Mouse (Mus musculus) cerebellum, postnatal 36 days (tissue): Measurements from ENCODE around the gene Gstm6.
A peak's percentile ranks its signal among the peaks of the same experiment; 100 is the strongest.
"Not testable (repeated sequence)": the region's sequence is repeated elsewhere in the genome, so short reads cannot be mapped to it uniquely, and the experiment has no call there.

Source experiments
- DNase-seq, 2 experiments: peaks; one replicate each; pipeline ENCODE4 v3.0.0; 2021 to 2022; ENCODE audit warnings: mixed read lengths in 2 of 2

The Gstm6 gene

GRCm38 (mm10) chr3:107940524-107940923, 3.0 kb downstream of the Gstm6 start:
- DNase-seq: no peak

- no peak for DNase-seq
Measured at GRCm38 (mm10) chr3:107939830-107940229, 3.7 kb downstream of the Gstm6 start.

GRCm38 (mm10) chr3:107939403-107939802, 4.1 kb downstream of the Gstm6 start:
- DNase-seq: peak; percentile 43 to 49

GRCm38 (mm10) chr3:107935888-107936287, 7.7 kb downstream of the Gstm6 start:
- no peak for DNase-seq

- no peak for DNase-seq
Measured at GRCm38 (mm10) chr3:107935268-107935667, 8.3 kb downstream of the Gstm6 start.

- no peak for DNase-seq
Measured at GRCm38 (mm10) chr3:107932128-107932527, 11.4 kb downstream of the Gstm6 start.

- peak; percentile 92 to 94 for DNase-seq
Measured at GRCm38 (mm10) chr3:107931670-107932069, 11.9 kb downstream of the Gstm6 start, which contains the start of gene Gstm7. TSS of gene Gstm7 (minus strand) at chr3:107931817.

- DNase-seq: no peak
Measured at GRCm38 (mm10) chr3:107931134-107931533, 12.4 kb downstream of the Gstm6 start.

- no peak for DNase-seq
Measured at GRCm38 (mm10) chr3:107929731-107930130, 13.8 kb downstream of the Gstm6 start.

- DNase-seq: no peak
Measured at GRCm38 (mm10) chr3:107929243-107929642, 14.3 kb downstream of the Gstm6 start.

GRCm38 (mm10) chr3:107928691-107929090, 14.9 kb downstream of the Gstm6 start:
- no peak for DNase-seq

- no peak for DNase-seq
Measured at GRCm38 (mm10) chr3:107927841-107928240, 15.7 kb downstream of the Gstm6 start.

- DNase-seq: no peak
Measured at GRCm38 (mm10) chr3:107925335-107925734, 18.2 kb downstream of the Gstm6 start.

GRCm38 (mm10) chr3:107920348-107920747, 23.2 kb downstream of the Gstm6 start:
- DNase-seq: no peak

- DNase-seq: peak; percentile 31 to 70
Measured at GRCm38 (mm10) chr3:107917783-107918408, 25.7 kb downstream of the Gstm6 start.

- DNase-seq: no peak
Measured at GRCm38 (mm10) chr3:107917097-107917496, 26.5 kb downstream of the Gstm6 start.

GRCm38 (mm10) chr3:107916674-107917073, 26.9 kb downstream of the Gstm6 start:
- DNase-seq: no peak

- DNase-seq: no peak
Measured at GRCm38 (mm10) chr3:107905942-107906341, 37.6 kb downstream of the Gstm6 start.

- DNase-seq: no peak
Measured at GRCm38 (mm10) chr3:107900955-107901673, 42.4 kb downstream of the Gstm6 start.

GRCm38 (mm10) chr3:107898691-107899090, 44.9 kb downstream of the Gstm6 start:
- DNase-seq: no peak

GRCm38 (mm10) chr3:107895720-107896569, 47.6 kb downstream of the Gstm6 start, which contains the start of gene Gstm5:
TSS of gene Gstm5 (plus strand) at chr3:107895821.
- peak; percentile 79 to 84 for DNase-seq

- no peak for DNase-seq
Measured at GRCm38 (mm10) chr3:107895194-107895719, 48.3 kb downstream of the Gstm6 start.

GRCm38 (mm10) chr3:107889236-107889635, 54.3 kb downstream of the Gstm6 start:
- not testable (repeated sequence) for DNase-seq
